25 mouse cellular contexts compared by ENCODE assay signal in the genomic region with DNA sequence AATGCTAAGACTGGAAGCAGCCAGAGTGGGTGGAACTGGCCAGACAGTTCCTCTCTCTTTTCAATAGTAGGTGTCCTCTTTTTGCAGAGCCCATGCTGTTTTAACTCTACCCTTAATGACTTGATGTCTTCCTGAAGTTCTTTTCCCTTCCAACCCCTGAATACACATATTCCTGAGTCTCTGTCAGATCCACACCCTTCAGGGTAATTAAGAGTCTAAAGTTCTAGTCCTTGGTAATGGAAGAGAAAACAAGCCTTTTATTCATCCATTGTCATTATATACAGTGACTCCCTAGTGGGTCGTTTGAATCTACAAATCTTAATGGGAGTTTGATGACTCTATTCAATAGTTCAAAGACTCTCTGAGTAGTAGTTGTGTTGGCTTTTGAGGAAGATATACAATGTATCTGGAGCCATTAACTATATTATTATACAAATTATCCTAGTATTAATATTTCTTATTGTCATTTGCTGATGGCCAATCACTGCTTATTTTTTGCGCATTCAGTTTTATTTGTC.
"Had no signal": no experiment of that assay in that cellular context is flagged by ENCODE, and none has a peak within 500 bp of the region (broad histone marks: within the 10 kb centered on the region; RNA-seq: fewer than 3 reads in every experiment).

No protein-coding gene starts in this region.

- H3K27ac ChIP-seq: gastrocnemius, adult 2 months; heart, embryonic 10.5 days; hindbrain, embryonic 10.5 days; hindbrain, embryonic 13.5 days; hindbrain, embryonic 15.5 days; hindbrain, postnatal 0 days; kidney, embryonic 15.5 days; kidney, postnatal 0 days; left cerebral cortex, adult 2 months; limb, embryonic 10.5 days; limb, embryonic 12.5 days; liver, embryonic 13.5 days; liver, embryonic 15.5 days had no signal

- DNase-seq: gastrocnemius, adult 2 months; gastrocnemius, postnatal 10 days; gastrocnemius, postnatal 25 days; heart, adult 18-20 months; heart, postnatal 10 days; heart, postnatal 4 days; kidney, adult 11 months; kidney, adult 2 months; kidney, adult 9 months; kidney, postnatal 14 days; kidney, postnatal 36 days; liver; liver, embryonic 13.5 days had no signal

- H3K4me3 ChIP-seq: gastrocnemius, adult 2 months; heart, embryonic 10.5 days; heart, embryonic 12.5 days; hindbrain, embryonic 10.5 days; hindbrain, embryonic 13.5 days; hindbrain, embryonic 15.5 days; kidney, embryonic 15.5 days; left cerebral cortex, adult 2 months; limb, embryonic 10.5 days; limb, embryonic 12.5 days; liver, embryonic 13.5 days; liver, embryonic 15.5 days had no signal

- H3K36me3 ChIP-seq: heart, embryonic 10.5 days; heart, embryonic 12.5 days; hindbrain, embryonic 10.5 days; hindbrain, embryonic 13.5 days; hindbrain, embryonic 15.5 days; kidney, embryonic 15.5 days; limb, embryonic 10.5 days; limb, embryonic 12.5 days; liver, embryonic 13.5 days; liver, embryonic 15.5 days had no signal

- H3K9me3 ChIP-seq: heart, embryonic 10.5 days; hindbrain, embryonic 10.5 days; hindbrain, embryonic 13.5 days; hindbrain, embryonic 15.5 days; kidney, embryonic 15.5 days; limb, embryonic 10.5 days; limb, embryonic 12.5 days; liver, embryonic 13.5 days; liver, embryonic 15.5 days had no signal

- H3K9ac ChIP-seq: heart, embryonic 12.5 days; hindbrain, embryonic 13.5 days; hindbrain, embryonic 15.5 days; kidney, embryonic 15.5 days; limb, embryonic 12.5 days; liver, embryonic 13.5 days; liver, embryonic 15.5 days had no signal

- H3K4me1 ChIP-seq: heart, embryonic 10.5 days; heart, embryonic 12.5 days; hindbrain, embryonic 10.5 days; hindbrain, embryonic 13.5 days; hindbrain, embryonic 15.5 days; kidney, embryonic 15.5 days; limb, embryonic 10.5 days; limb, embryonic 12.5 days; liver, embryonic 13.5 days; liver, embryonic 15.5 days had no signal
